Mouse (Mus musculus) limb, embryonic 12.5 days (tissue): Measurements from ENCODE around the gene Tmem170b. TPM values are rescaled to one million over a fixed set of nuclear protein-coding genes. Genes with fewer than 3 reads are reported as not detected.

Experiments
- ATAC-seq: fragments of 200-750 bp; cut with Nextera tagmentation; 2 replicates; pipeline ENCODE4 v1.8.0; 2017; ENCODE audit warnings: low read depth, moderate TSS enrichment; ENCODE audit not compliant: insufficient number of reproducible peaks, insufficient read depth, low FRiP score, low TSS enrichment
- H3K27ac ChIP-seq: fragments of 300-500 bp; sonication (generic); 2 replicates; pipeline ENCODE4 v1.5.1; 2016; ENCODE audit warnings: mild to moderate bottlenecking, moderate library complexity
- H3K27me3 ChIP-seq: fragments of 300-500 bp; sonication (generic); 2 replicates; pipeline ENCODE4 v1.6.1; 2016; ENCODE audit warnings: mild to moderate bottlenecking, moderate library complexity
- H3K36me3 ChIP-seq: fragments of 300-500 bp; sonication (generic); 2 replicates; pipeline ENCODE4 v1.6.1; 2016; ENCODE audit warnings: mild to moderate bottlenecking, moderate library complexity
- H3K4me1 ChIP-seq: fragments of 300-500 bp; sonication (generic); replicated peaks from 2 replicates; pipeline ENCODE4 v1.6.1; 2016
- H3K4me2 ChIP-seq: fragments of 300-500 bp; sonication (generic); 2 replicates; pipeline ENCODE4 v1.6.1; 2016; ENCODE audit warnings: mild to moderate bottlenecking, moderate library complexity
- H3K4me3 ChIP-seq: fragments of 300-500 bp; sonication (generic); replicated peaks from 2 replicates; pipeline ENCODE4 v1.5.1; 2016; ENCODE audit warnings: mild to moderate bottlenecking
- H3K9ac ChIP-seq: fragments of 300-500 bp; sonication (generic); replicated peaks from 2 replicates; pipeline ENCODE4 v1.6.1; 2016; ENCODE audit warnings: mild to moderate bottlenecking, moderate library complexity
- H3K9me3 ChIP-seq: fragments of 300-500 bp; sonication (generic); 2 replicates; pipeline ENCODE4 v1.6.1; 2016; ENCODE audit warnings: mild to moderate bottlenecking, moderate library complexity
- WGBS: fragments of 180-500 bp; shearing (Covaris S2); methylation state at CpG from one replicate; pipeline ENCODE4 v1.1.7; 2016; 5-methylcytosine and 5-hydroxymethylcytosine counted together
- polyA plus RNA-seq: library from polyadenylated mRNA; unstranded; fragments of >200 nt; fragmentation: Nextera tagmentation; extraction: Ambion mirVana; gene quantifications from 2 replicates; pipeline ENCODE4 v1.2.1, GENCODE M21; 2016

Gene Tmem170b
- polyA plus RNA-seq, 1 experiment from 2014 or later = 10.7 TPM

DNA sequence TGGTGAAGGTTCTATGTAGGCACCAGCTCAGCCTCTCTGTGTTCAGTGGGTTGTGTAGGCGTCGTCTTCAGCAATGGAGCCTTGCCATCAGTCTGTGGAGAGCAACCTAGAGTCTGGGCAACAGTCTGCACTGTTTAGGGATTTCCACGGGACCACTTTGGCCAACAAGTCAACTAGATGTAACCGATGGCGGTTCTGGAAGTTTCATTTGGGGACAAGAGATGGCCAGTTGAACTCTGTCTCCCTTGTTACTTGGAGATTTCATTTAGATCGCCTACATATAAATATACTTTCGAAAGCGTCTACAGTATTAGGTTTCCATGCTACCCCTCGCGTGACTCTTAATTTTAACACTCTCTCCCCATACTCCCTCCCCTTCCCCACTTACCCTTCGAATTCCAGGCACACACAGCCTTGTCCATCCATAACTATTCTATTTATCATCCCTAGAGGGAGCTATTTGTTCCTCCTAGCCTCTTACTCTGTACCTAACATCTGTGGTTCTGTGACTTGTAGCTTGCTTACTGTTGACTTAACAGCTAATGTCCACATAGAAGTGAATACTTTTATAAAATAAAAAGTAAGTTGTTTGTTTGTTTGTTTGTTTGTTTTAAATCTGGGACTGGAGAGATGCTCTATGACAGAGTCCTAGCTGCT is 77.8 kb downstream of the Tmem170b start:
- H3K27ac ChIP-seq = no peak overlapping the region
- H3K4me1 ChIP-seq = peaks cover 5% of the 10 kb centered on the region; the same call in 1 of the 2 replicates
- no peaks in the 10 kb centered on the region for H3K36me3 ChIP-seq
- no peaks in the 10 kb centered on the region for H3K27me3 ChIP-seq
- H3K4me3 ChIP-seq = no peak overlapping the region
- no peak overlapping the region for H3K9ac ChIP-seq
- no peak for ATAC-seq
- no peak overlapping the region for H3K4me2 ChIP-seq
- no peaks in the 10 kb centered on the region for H3K9me3 ChIP-seq
- WGBS = 83% methylated on average over 11 of the region's 11 CpGs

DNA sequence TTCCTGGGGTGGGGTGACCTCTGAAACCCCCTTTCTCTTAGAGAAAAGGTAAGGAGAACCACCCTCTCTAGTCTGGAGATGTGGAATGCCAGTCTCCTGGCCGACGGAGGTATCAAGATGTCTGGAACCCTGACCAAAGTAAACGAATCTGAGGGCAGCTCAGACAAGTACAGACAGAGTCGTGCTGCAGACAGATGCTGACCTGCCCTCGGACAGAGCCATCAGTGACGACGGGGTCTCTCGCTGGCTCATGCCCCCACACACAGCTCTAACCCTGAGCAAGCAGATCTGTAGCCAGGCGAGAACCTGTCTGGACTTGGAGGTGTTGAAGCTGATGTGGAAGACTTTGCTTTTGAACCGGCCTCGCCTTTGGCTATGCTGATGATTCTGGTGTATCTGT is 79.8 kb downstream of the Tmem170b start:
- WGBS = 70% methylated on average over 11 of the region's 11 CpGs
- ATAC-seq = no peak
- no peaks in the 10 kb centered on the region for H3K9me3 ChIP-seq

GRCm38 (mm10) chr13:41689055-41689454 is 83.3 kb downstream of the Tmem170b start:
- 81% methylated on average over 6 of the region's 6 CpGs for WGBS
- no peak overlapping the region for H3K9ac ChIP-seq

More for the DNA sequence above, 79.8 kb downstream of the Tmem170b start:
- H3K27ac ChIP-seq = no peak overlapping the region
- H3K36me3 ChIP-seq = no peaks in the 10 kb centered on the region
- H3K4me2 ChIP-seq = no peak overlapping the region
- H3K4me1 ChIP-seq = peaks cover 11% of the 10 kb centered on the region; the same call in 1 of the 2 replicates
- no peaks in the 10 kb centered on the region for H3K27me3 ChIP-seq
- H3K9ac ChIP-seq = no peak overlapping the region
- no peak overlapping the region for H3K4me3 ChIP-seq

GRCm38 (mm10) chr13:41689598-41690045 is 83.9 kb downstream of the Tmem170b start:
- 0 out of 2 replicates have a peak, but pooled peaks cover 6% of the 10 kb centered on the region for H3K4me1 ChIP-seq
- H3K27me3 ChIP-seq = no peaks in the 10 kb centered on the region
- no peaks in the 10 kb centered on the region for H3K9me3 ChIP-seq
- WGBS = 71% methylated on average over 5 of the region's 5 CpGs
- H3K9ac ChIP-seq = no peak overlapping the region
- H3K27ac ChIP-seq = no peak overlapping the region
- no peak overlapping the region for H3K4me2 ChIP-seq
- no peaks in the 10 kb centered on the region for H3K36me3 ChIP-seq
- ATAC-seq = no peak
- no peak overlapping the region for H3K4me3 ChIP-seq

More at GRCm38 (mm10) chr13:41689055-41689454, 83.3 kb downstream of the Tmem170b start:
- Histone ChIP-seq H3K27me3 (no peaks in the 10 kb centered on the region), H3K9me3 (no peaks in the 10 kb centered on the region), H3K36me3 (no peaks in the 10 kb centered on the region), H3K27ac (no peak overlapping the region), H3K4me3 (no peak overlapping the region), H3K4me1 (0 out of 2 replicates have a peak, but pooled peaks cover 6% of the 10 kb centered on the region), H3K4me2 (no peak overlapping the region)
- no peak for ATAC-seq

Other genes with a start within 250 kb of the Tmem170b start
- 13.8 and 15.2 TPM in 2 replicates for gene Nedd9, start 118.5 kb upstream of the Tmem170b start, polyA plus RNA-seq
- gene Adtrp, start 241.8 kb downstream of the Tmem170b start, polyA plus RNA-seq = 0.45 TPM in 1 of 2 replicates, not detected in the other